Mouse (Mus musculus): ENCODE results near the gene Etv6. TPM values are rescaled to one million over a fixed set of nuclear protein-coding genes. Genes with fewer than 3 reads are reported as not detected.

Etv6 gene
- polyA plus RNA-seq, 2 experiments from 2014 or later, result 9.0 to 10.0 TPM

DNA sequence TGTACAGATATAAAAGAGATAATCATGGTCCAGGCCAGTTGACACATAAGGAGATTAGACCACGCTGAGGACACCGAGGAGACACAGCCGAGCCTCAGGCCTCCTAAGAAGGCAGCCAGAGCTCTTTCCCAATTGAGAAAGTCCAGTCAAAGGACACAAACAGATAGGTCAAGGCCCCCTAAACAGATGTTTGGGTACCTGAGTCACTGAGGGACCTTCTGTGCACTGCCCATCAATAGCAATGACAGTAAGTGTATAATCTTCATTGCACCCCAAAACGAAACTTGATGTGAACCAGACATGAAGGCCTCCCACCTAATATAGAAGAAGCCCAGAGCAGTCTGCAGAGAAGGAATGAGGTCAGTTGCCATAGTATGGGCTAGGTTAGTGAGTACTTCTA lies 226.9 kb downstream of the Etv6 start:
- ATAC-seq, result no peak

GRCm38 (mm10) chr6:134262911-134263607 lies 227.6 kb downstream of the Etv6 start:
- ATAC-seq, result no peak

DNA sequence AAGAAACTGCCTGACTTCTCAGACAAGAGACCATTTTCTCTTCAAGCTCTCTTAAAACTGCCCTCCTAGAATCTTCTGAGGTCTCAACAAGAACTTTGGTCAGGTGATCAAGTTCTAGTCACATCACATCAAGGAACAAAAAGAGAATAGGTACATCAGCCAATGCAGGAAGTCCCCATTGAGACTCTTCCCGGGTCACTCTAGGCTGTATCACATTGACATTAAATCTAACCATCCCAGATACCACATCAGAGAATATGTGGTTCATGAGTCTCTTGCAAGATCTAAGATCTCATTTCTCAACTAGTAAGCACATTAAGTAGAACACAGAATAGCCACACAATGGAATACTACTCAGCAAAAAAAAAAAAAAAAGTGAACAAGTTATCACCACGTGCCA lies 238.4 kb downstream of the Etv6 start:
- peak; percentile 73 for ATAC-seq

DNA sequence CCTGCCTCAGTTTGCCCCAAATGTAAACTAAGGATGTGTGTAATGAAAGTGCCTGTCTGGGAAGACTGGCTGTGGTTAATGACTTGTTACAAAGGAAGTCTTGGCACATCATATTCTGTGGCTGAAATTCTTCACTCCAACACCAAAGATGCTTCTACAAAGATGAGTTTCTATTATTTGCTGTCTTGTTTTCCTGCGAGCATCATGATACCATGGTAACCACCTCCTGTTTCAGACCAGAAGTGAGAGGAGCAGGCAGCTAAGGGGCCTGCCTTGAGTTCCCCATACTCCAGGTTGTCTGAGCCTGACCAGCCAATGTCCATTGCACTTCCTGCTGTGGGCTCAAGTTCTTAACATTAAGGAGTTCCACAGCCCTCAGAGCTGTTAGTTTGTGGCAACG lies 241.5 kb downstream of the Etv6 start:
- ATAC-seq, result no peak

- peak; percentile 28 for ATAC-seq
Observed at GRCm38 (mm10) chr6:134282095-134282494, 246.6 kb downstream of the Etv6 start.

GRCm38 (mm10) chr6:134291823-134292222 lies 256.3 kb downstream of the Etv6 start:
- ATAC-seq, result no peak

- ATAC-seq, result no peak
Observed at GRCm38 (mm10) chr6:134292404-134292803, 256.9 kb downstream of the Etv6 start.

DNA sequence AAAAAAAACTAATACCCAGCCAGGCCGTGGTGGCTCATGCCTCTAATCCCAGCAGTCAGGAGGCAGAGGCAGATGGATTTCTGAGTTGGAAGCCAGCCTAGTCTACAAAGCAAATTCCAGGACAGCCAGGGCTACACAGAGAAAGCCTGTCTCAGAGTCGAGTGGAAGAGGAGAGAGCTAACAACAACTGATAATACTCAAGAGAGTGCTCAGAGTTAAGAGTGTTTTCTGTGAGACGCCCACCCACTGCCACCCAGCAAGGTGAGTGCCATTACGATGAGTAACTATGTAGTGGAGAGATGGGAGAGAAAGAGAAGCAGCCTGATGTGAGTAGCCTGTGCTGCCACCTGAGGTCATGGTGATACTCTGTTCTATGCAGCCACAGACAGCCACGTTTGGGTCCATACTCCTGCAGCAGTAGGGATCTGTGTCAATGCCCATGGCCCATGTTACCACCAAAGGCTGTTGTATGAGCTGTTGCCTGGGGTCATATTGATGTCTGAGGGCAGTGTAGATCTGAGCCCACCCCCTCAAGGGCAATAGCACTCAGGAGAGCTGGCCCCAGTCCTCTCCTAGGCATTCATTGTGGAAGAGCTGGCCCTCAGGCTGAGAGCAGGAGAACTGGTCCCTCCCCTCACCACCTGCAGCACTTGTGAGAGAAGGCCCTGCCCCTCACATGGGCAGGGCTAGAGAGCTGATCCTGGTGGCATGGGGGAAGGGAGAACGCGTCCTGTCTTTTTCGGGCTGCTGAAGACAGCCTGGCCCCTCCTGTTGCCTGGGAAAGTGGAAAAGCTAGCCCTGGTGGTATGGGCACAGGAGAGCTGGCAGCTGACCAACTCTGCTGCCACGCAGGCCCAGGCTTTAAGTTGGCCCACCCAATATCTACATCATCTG lies 258.4 kb downstream of the Etv6 start:
- no peak for ATAC-seq

GRCm38 (mm10) chr6:134297884-134298619 lies 262.6 kb downstream of the Etv6 start:
- ATAC-seq, result no peak

GRCm38 (mm10) chr6:134301951-134302350 lies 266.5 kb downstream of the Etv6 start:
- peak; percentile 96 for ATAC-seq

DNA sequence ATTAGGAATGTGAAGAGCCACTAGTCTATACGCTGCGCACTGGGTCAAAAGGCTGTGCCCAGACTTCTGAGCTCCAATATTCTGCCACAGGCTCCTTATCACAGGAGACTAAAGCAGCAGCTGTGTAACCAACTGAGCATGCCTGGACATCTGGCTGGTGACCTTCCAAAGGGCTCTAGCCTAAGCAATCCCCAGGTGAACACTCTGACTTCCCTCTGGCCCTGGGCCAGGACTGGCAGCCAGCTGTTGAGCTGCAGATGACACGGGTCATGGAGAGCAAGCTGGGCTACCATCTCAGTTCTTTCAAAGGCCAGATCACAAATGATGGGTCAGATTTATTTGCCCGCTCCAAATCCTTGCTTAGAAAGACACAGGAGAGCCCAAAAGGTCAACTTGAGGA lies 275.8 kb downstream of the Etv6 start:
- ATAC-seq, result no peak

DNA sequence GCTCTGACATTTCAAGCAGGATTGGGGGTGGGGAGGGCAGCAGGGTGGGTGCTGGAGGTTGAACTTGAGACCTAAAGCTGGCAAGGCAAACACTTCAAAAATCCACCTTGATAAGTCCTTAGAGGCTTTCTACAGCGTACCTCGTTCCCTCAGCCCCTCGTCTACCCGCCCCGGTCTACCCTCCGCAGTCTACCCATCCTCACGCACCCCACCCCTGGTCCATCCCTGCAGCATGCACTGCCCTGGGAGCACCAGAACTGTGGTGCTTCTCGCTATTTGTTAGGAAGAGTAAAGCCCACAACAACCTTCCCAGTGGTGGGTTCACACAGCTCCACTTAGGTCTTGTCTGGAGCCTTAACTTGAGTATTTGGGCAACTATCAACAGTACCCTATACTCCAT lies 277.1 kb downstream of the Etv6 start:
- no peak for ATAC-seq

DNA sequence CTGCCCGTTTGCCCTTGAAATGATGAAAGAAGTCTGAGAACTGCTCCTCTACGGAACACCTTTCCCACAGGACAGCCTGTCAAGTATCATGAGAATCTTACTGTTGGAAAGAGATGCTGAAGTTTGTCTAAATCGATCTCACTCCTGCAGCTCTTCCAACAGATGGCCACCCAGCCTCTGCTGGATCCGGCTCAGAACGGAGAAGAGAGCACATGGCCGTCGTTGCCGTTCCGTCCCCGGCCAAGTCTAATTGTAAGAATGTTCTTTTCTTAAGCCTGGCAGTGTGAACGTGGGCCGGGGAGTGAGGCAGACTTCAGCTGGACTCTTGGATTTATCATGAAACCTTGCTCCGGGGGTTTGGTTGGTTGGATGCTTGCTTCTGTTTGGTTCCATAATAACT lies 281.9 kb downstream of the Etv6 start:
- no peak for ATAC-seq

Other genes starting within 250 kb of the Etv6 start
- not detected for gene Kap, start 181.9 kb upstream of the Etv6 start, polyA plus RNA-seq (2017; shearing (Covaris generic))